Mouse (Mus musculus) cerebellum, adult 2 months (tissue): Measurements from ENCODE around the gene Catip.
"Not testable (repeated sequence)": the region's sequence is repeated elsewhere in the genome, so short reads cannot be mapped to it uniquely, and the experiment has no call there.

Experiments used
- CTCF ChIP-seq: fragments of 200-500 bp; IDR thresholded peaks from 2 replicates; pipeline ENCODE4 v1.5.1; 2011; ENCODE audit warnings: low read depth, mild to moderate bottlenecking, control low read depth, low read length, moderate library complexity, borderline replicate concordance; ENCODE audit not compliant: insufficient read depth
- POLR2A ChIP-seq: fragments of 200-500 bp; IDR thresholded peaks from 2 replicates; pipeline ENCODE4 v1.6.1; 2011; ENCODE audit warnings: low read length, control low read depth, borderline replicate concordance; ENCODE audit not compliant: insufficient read depth

DNA sequence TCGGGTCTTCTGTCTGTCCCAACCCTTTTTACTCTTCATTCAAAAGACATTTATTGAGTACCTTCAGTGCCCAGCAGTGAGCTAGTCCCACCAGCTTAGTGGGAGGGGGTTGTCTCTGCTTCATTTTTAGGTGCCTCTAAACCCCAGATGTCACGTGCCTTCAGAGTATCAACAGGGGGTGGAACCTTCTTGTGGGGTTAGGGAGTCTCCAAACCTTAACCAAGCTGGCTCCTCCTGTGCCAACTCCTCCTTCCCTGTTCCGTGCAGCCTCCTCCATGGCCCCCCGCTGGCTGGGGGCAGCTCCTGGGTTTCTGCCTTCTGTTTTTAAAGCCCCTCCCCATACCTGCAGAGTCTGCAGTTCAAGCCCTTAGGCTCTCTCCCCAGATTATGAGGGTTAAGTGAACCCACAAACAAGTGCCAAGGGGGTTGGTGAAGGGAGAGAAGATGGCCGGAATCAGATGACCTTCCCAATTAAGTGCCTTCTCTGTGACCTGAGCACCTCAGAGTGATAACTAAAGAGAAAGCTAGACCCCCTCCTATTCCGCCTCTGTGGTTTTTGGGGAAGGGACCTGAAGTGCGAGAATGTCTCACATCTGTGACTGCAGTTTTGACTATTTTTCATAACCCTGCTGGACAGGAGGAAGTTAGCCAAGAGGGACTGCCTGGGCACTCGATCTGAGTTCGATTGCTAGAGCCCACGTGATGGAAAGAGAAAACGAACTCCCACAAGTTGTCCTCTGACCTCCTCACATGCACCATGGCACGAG, 34.7 kb downstream of the Catip start:
- TF ChIP-seq CTCF, POLR2A: not testable (repeated sequence)
